Mouse (Mus musculus) hindbrain, embryonic 16.5 days (tissue): Measurements from ENCODE around the gene Mrtfb. TPM values are rescaled to one million over a fixed set of nuclear protein-coding genes. Genes with fewer than 3 reads are reported as not detected.

Source experiments
- ATAC-seq: fragments of 200-750 bp; cut with Nextera tagmentation; 2 replicates; pipeline ENCODE4 v1.8.0; 2017; ENCODE audit warnings: moderate TSS enrichment, moderate library complexity
- H3K27ac ChIP-seq: fragments of 300-500 bp; sonication (generic); 2 replicates; pipeline ENCODE4 v1.5.1; 2014; ENCODE audit warnings: low read depth, mild to moderate bottlenecking, control low read depth, low read length, moderate library complexity
- H3K27me3 ChIP-seq: fragments of 300-500 bp; sonication (generic); replicated peaks from 2 replicates; pipeline ENCODE4 v1.6.1; 2014; ENCODE audit warnings: low read length; ENCODE audit not compliant: control insufficient read depth, insufficient read depth
- H3K36me3 ChIP-seq: fragments of 300-500 bp; sonication (generic); 2 replicates; pipeline ENCODE4 v1.6.1; 2014; ENCODE audit warnings: mild to moderate bottlenecking, low read length, moderate library complexity, mixed read lengths; ENCODE audit not compliant: control insufficient read depth, insufficient read depth
- H3K4me1 ChIP-seq: fragments of 300-500 bp; sonication (generic); 2 replicates; pipeline ENCODE4 v1.6.1; 2014; ENCODE audit warnings: low read depth, low read length; ENCODE audit not compliant: control insufficient read depth, insufficient read depth
- H3K4me2 ChIP-seq: fragments of 300-500 bp; sonication (generic); 2 replicates; pipeline ENCODE4 v1.6.1; 2014; ENCODE audit warnings: mild to moderate bottlenecking, low read length, control low read depth, moderate library complexity
- H3K4me3 ChIP-seq: fragments of 300-500 bp; sonication (generic); 2 replicates; pipeline ENCODE4 v1.5.1; 2014; ENCODE audit warnings: mild to moderate bottlenecking, low read length, control low read depth, moderate library complexity
- H3K9ac ChIP-seq: fragments of 300-500 bp; sonication (generic); 2 replicates; pipeline ENCODE4 v1.6.1; 2014; ENCODE audit warnings: low read depth, mild to moderate bottlenecking, control low read depth, low read length, moderate library complexity
- H3K9me3 ChIP-seq: fragments of 300-500 bp; sonication (generic); 2 replicates; pipeline ENCODE4 v1.6.1; 2014; ENCODE audit warnings: mild to moderate bottlenecking, low read length, moderate library complexity; ENCODE audit not compliant: control insufficient read depth
- WGBS: fragments of 180-500 bp; shearing (Covaris S2); extraction: QIAGEN DNeasy Blood & Tissue Kit; methylation state at CpG from one replicate; pipeline ENCODE4 v1.1.7; 2014; 5-methylcytosine and 5-hydroxymethylcytosine counted together
- polyA plus RNA-seq: library from polyadenylated mRNA; unstranded; fragments of >200 nt; fragmentation: Nextera tagmentation; extraction: Ambion mirVana; gene quantifications from 2 replicates; pipeline ENCODE4 v1.2.1, GENCODE M21; 2015

Gene Mrtfb
- 10.5 and 12.2 TPM in 2 replicates for polyA plus RNA-seq

DNA sequence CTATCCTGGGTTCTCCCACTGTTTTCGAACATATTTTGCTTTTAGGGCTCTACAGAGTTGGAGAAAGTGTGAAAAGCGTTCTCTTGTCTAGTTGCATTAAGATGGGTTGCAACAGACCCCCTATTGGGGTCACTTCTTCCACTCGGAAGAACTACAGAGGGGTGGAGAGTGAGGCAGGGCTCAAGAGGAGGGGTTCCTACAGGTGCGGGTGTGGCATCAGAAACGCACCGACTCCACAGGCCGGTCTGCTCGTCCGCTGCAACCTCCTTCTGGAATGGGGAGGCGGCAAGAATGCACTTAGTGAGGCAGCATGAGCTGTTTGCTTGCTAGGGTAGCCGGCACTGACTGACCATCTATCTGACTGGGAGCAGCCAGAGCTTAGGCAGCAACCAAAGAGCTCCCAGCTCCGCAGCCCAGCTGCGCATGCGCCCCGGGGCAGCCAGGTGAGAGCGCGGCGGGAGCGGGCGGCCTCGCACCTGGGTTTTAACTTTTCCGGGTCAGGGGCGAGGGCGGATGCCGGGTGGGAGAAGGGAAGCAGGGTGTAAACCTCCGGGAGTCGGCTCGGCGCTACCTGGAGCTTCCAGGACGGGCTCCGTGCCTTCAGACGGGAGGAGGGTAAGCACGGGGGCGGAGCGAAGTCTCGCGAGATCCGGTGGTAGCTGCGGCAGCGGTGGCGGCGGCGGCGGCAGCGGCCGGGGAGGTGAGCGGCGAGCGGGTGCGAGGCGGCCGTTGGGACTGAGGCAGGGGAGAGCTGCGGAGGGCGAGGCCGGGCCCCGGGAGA lies at the start of gene Mrtfb:
Gene Mrtfb, plus strand, starts transcription at position 627 of the 781 bp plus-strand sequence.
- ATAC-seq, result peak; percentile 97

DNA sequence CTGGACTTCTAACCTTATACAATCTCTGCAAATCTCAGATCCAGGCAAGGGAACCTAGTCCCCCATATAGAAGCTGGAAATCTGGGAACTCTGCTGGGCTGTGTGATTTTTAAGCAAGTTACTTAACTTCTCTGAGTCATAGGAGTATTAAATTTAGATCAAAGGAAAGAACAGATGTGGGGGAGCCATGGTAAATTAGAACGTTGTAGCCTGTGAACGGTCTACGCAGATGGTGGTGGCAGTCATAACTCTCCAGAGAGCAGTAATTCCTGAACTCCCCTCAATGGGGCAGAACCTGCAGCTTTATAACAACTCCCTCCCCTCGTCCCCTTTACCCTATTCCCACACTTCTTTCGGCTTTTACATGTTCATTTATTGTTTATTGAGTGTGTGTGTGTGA lies 48.6 kb upstream of the Mrtfb start:
- Histone ChIP-seq H3K4me2 (no peak overlapping the region), H3K27me3 (no peaks in the 10 kb centered on the region), H3K4me3 (no peak overlapping the region), H3K9me3 (no peaks in the 10 kb centered on the region), H3K9ac (no peak overlapping the region), H3K27ac (no peak overlapping the region), H3K4me1 (no peaks in the 10 kb centered on the region), H3K36me3 (no peaks in the 10 kb centered on the region)
- WGBS, result 48% methylated on average over 5 of the region's 5 CpGs
- ATAC-seq, result peak; percentile 27; the same call in 1 of the 2 replicates

More for the DNA sequence above, at the start of gene Mrtfb:
- H3K27ac ChIP-seq, result peak within 1 kb of the TSS; percentile 94
- H3K4me3 ChIP-seq, result peak within 1 kb of the TSS; percentile 92
- peaks cover 12% of the 10 kb centered on the region for H3K4me1 ChIP-seq
- H3K9ac ChIP-seq, result peak within 1 kb of the TSS; percentile 96
- WGBS, result 2% methylated on average over 50 of the region's 56 CpGs
- no peaks in the 10 kb centered on the region; the same call in 1 of the 2 replicates for H3K27me3 ChIP-seq
- no peaks in the 10 kb centered on the region for H3K9me3 ChIP-seq
- H3K4me2 ChIP-seq, result peak within 1 kb of the TSS; percentile 93
- H3K36me3 ChIP-seq, result no peaks in the 10 kb centered on the region

- ATAC-seq, result no peak; the same call in 1 of the 2 replicates
- H3K27me3 ChIP-seq, result no peaks in the 10 kb centered on the region
- no peak overlapping the region for H3K4me2 ChIP-seq
- WGBS, result 33% methylated on average over 3 of the region's 3 CpGs
- H3K4me3 ChIP-seq, result no peak overlapping the region
- H3K9ac ChIP-seq, result no peak overlapping the region
- no peaks in the 10 kb centered on the region for H3K4me1 ChIP-seq
- no peaks in the 10 kb centered on the region for H3K9me3 ChIP-seq
- H3K36me3 ChIP-seq, result no peaks in the 10 kb centered on the region
- no peak overlapping the region for H3K27ac ChIP-seq
Measured at GRCm38 (mm10) chr16:13208087-13208486, 48.2 kb upstream of the Mrtfb start.

DNA sequence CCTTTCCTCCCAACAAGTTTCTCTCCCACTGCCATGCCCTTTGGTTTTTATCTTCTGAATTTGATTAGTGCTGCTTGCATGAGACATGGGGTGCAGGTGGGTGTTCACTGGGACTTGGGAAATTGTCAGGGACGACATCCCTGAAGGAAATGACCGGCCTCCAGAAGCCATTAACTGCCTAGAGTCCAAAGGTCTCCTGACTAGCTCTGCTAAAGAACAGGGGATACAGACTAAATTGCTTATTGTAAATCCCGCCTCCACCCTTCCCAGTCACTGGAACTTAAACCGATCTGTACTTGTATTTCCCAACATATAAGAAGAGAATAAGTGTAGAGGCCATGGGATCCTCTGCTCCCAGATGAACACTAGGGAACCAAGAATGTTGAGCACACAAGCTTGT lies 43.5 kb upstream of the Mrtfb start:
- Histone ChIP-seq H3K4me3 (no peak overlapping the region), H3K4me1 (no peaks in the 10 kb centered on the region), H3K4me2 (no peak overlapping the region), H3K9ac (no peak overlapping the region), H3K27me3 (no peaks in the 10 kb centered on the region), H3K27ac (no peak overlapping the region), H3K9me3 (no peaks in the 10 kb centered on the region), H3K36me3 (no peaks in the 10 kb centered on the region)
- WGBS, result 89% methylated on average over 4 of the region's 4 CpGs
- no peak for ATAC-seq

DNA sequence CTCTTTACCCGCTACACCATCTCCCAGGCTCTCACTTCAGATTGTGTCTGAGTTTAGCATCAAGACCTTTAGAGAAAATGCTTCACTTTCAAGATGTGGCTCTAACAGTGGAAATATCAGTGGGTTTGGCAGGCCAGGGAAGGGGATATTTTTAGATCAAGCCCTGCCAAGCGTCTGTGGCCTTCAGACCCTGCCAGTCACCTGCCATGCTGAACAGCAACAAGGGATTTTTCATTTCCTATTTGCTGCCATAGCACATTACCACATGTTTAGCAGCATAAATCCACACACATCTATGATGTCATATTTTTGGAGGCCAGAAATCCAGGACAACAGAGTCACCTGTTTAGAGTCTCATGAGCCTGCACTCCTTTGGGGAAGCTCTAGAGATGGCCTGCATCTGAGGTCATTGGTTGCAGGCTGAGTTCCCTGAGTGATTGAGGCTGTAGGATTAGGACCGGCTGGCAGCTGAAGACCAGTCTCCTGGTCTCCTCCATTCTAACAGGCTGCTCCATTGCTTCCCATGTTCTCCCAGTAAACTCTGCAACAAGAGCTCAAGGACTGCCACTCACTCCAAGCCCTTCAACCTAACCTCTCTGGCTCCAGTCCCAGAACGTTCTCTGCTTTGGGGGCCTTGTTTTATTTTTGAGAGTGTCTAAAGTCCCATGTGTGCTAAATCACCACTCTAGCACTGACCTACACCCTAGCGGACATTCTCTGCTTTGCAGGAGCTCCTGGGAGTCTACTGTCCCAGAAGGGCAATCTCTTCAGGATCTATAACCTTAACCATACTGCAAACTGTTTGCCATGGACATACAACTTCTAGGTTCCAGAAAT lies 39.9 kb upstream of the Mrtfb start:
- no peak for ATAC-seq
- no peaks in the 10 kb centered on the region for H3K27me3 ChIP-seq
- no peak overlapping the region for H3K9ac ChIP-seq
- no peak overlapping the region for H3K4me3 ChIP-seq
- H3K9me3 ChIP-seq, result no peaks in the 10 kb centered on the region
- 84% methylated on average over 5 of the region's 5 CpGs for whole genome bisulfite sequencing
- no peaks in the 10 kb centered on the region for H3K36me3 ChIP-seq
- H3K4me1 ChIP-seq, result no peaks in the 10 kb centered on the region
- no peak overlapping the region for H3K27ac ChIP-seq
- no peak overlapping the region for H3K4me2 ChIP-seq

DNA sequence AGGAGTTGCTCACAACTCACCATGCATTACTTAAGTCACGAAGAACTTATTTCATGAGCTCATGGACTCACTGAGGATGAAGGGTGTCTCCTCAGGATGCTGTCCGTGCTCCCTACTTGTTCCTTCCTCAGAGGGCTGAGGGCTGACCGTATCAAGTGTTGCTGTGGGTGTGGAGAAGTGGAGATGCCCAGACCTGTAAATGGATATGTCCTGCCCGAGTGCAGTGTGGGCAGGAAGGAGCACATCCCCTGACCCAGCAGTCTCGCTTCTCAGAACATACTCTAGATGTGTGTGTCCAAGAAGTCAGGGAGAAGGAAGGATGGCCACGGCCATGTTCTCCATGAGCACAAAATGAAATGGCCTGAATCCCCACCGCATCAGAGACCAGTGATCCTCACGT lies 38.3 kb upstream of the Mrtfb start:
- no peak for ATAC-seq
- WGBS, result 84% methylated on average over 8 of the region's 8 CpGs
- Histone ChIP-seq H3K4me1 (no peaks in the 10 kb centered on the region), H3K4me3 (no peak overlapping the region), H3K9me3 (no peaks in the 10 kb centered on the region), H3K4me2 (no peak overlapping the region), H3K9ac (no peak overlapping the region), H3K27me3 (no peaks in the 10 kb centered on the region), H3K36me3 (no peaks in the 10 kb centered on the region), H3K27ac (no peak overlapping the region)

DNA sequence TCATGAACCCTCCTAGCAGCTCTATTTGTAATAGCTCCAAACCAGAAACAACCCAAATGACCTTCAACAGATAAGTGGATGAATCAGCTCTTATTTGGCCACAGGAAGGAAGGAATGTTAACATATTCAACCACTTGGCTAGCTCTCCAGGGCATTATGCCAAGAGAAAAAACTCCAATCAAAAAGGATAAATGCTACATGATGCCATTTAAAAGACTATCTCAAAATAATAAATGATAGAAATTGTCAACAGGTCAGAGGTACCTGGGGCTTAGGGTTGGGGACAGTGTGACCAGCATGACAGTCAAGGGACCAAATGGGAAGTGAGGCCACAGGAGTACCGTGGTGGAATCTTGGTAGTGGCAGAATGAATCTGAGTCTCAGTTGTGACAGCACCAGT lies 34.8 kb upstream of the Mrtfb start:
- no peaks in the 10 kb centered on the region for H3K36me3 ChIP-seq
- no peaks in the 10 kb centered on the region for H3K9me3 ChIP-seq
- H3K27me3 ChIP-seq, result no peaks in the 10 kb centered on the region
- H3K4me2 ChIP-seq, result no peak overlapping the region
- WGBS, result 77% methylated on average over 1 of the region's 1 CpGs
- no peak overlapping the region for H3K4me3 ChIP-seq
- no peaks in the 10 kb centered on the region for H3K4me1 ChIP-seq
- H3K9ac ChIP-seq, result no peak overlapping the region
- ATAC-seq, result no peak
- H3K27ac ChIP-seq, result no peak overlapping the region

DNA sequence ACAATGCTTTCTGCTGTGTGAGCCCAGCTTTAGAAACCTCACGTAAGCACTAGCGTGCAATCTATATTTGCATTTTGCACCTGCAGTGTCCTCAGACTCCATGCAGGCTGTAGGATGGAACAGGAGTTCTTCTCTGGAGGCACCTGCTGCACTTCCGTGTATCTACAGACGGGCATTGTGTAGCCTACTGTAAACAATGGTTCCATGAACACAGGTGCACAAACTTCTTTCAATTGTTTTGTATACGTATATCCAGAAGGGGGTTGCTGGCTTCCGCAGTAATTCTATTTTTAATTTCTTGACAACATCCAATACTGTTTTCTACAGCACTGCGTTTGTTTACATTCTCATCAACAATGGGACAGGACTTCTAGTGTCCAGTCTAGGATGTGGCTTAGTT lies 24.2 kb upstream of the Mrtfb start:
- Histone ChIP-seq H3K27ac (no peak overlapping the region), H3K4me1 (no peaks in the 10 kb centered on the region)

More for the DNA sequence above, 24.2 kb upstream of the Mrtfb start:
- H3K9ac ChIP-seq, result no peak overlapping the region
- ATAC-seq, result no peak
- no peaks in the 10 kb centered on the region for H3K27me3 ChIP-seq
- H3K36me3 ChIP-seq, result no peaks in the 10 kb centered on the region
- no peak overlapping the region for H3K4me3 ChIP-seq
- 90% methylated on average over 7 of the region's 7 CpGs for WGBS
- H3K4me2 ChIP-seq, result no peak overlapping the region
- no peaks in the 10 kb centered on the region for H3K9me3 ChIP-seq
